Mouse (Mus musculus) T-cell, adult 2 months (primary cell): Measurements from ENCODE around the gene Rims4.

ENCODE experiments used
- DNase-seq: peaks from one replicate; pipeline ENCODE4 v3.0.0; 2022; ENCODE audit warnings: low spot score

Gene Rims4

DNA sequence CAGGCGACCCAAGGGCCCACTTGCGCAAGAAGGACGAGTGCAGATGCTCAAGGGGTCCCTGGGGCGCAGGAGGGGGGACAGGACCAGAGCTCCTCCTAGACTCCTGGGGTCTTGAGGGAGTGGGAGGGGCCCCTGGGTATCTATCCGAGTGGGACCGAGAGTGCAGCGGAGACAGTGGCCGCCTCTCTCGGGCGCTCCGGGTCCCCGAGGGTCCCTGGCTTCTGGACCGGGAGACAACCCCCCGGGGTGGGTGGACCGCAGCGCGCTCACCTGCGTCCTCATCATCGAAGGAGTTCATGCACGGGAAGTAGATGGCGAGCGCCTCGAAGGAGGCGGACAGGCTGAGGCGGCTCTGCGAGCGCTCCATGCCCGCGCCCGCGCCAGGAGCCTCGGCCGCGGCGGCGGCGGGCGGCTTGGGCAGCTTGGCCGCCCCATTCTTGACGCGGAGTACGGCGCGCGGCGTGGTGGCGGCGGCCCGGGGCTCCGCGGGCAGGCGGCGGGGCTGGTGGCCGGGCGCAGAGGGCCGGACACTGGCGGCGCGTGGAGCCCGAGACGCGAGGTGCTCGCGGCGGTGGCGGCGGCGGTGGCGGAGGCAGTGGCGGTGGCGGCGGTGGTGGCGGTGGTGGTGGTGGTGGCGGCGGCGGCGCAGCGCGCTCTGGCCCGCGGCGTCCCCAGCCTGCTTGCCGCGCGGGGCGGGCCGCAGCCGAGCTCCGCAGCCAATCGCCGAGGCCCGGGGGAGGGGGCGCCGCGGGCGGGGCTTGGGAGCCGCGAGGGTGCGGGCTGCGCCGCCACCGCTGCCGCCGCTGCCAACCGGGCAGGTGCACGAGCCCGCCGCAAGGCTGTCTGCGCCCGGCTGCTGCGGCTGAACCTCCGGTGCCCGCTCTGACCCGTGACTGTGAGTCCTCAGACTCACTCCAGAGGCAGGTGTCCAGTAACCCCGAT is at the start of gene Rims4:
Gene Rims4 (minus strand): TSS at position 367 of the 942 bp plus-strand sequence.
- no peak for DNase-seq

DNA sequence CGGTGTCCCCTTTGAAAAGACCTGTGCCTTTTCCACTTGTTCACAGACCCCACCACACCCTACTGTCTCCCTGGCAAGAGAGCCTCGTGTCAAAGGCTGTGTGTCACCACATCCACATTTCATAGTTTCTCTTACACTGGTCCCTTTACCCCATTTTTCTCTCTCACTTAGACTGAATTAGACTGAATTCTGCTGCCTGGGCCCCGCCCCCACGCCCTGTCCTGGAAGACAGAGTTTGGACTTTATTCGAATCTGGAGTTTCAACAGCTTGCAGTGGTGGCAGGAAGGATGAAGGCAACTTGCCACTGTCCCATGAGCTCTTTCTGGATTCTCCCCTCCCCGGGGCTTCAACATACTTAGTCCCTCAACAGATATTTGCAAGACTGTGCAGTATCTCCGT is 47.2 kb upstream of the Rims4 start:
- DNase-seq, result no peak

DNA sequence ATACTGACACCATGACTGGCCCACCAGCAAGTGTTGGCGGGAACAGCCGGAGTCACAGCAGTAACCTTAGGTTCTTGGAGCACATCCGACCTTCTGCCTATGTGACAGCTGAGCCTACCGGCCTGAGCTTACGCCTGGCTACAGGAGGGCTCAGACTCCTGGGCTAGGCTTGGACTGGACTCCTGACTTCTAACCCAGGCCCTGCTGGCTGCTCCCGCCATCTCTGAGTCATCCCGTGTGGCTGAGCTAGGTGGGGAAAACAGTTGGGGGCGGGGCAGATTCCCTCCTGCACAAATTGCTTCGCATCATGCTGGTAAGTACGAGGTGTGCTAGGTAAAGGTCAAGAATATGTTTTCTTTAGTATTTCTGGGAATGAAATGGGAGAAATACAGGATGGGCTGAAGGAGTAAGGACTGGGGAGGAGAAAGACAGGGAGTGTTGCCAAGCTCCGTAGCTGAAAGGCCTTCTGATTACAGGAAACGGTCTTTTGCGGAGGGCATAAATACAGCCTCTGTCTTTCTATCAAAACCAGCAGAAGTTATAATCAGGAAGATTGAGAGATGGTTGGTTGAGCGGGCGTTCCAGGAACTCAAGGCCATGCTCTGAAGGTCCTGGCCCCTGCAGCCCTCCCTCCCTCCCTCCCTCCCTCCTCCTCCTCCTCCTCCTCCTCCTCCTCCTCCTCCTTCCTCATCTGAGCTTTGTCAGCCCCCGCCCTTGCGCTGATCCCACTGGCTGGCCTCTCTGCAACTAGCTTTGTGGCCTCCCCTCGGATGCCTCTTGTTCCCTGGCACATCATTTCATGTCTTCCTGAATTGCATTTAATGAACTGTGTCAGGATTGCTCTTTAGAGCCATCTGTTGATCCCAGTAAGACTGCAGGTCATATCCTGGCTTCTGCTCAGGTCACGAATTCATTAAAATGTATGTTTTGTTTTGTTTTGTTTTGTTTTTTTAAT is 46.4 kb upstream of the Rims4 start:
- DNase-seq, result no peak

DNA sequence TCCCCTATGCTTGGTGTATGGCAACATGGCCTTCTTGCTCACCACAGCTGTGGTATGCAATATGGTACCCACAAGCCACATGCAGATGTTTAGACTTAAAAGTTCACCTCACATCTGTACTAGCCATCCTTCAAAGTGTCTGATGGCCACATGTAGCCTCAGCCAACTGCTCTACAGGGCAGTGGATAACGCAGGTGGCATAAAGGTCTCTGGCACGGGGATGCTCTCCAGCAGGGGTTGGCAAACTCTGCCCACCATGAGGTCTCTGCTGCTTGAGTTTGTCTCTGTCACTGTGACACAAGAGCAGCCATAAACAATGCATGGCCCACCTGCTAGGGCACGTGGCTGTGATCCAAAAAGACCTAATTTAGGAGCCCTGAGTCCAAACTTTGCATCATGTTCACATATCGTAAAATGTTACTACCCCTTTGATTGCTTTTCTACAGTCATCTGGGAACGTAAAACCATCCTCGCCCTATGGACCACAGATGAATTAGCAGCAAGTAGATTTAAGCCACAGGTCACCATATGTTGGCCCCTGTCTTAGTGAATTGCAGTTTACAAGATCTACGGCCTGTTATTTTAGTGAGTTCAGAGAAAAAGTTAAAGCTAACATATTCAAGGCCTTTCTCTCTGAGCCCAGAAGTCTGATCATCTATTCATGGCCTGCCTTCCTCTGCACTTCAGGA is 35.3 kb upstream of the Rims4 start:
- DNase-seq, result no peak

- peak; percentile 8 for DNase-seq
These were observed 33.3 kb upstream of the Rims4 start for GRCm38 (mm10) chr2:163951770-163952169.

- DNase-seq, result no peak
These were observed 29.5 kb upstream of the Rims4 start for GRCm38 (mm10) chr2:163947976-163948375.

DNA sequence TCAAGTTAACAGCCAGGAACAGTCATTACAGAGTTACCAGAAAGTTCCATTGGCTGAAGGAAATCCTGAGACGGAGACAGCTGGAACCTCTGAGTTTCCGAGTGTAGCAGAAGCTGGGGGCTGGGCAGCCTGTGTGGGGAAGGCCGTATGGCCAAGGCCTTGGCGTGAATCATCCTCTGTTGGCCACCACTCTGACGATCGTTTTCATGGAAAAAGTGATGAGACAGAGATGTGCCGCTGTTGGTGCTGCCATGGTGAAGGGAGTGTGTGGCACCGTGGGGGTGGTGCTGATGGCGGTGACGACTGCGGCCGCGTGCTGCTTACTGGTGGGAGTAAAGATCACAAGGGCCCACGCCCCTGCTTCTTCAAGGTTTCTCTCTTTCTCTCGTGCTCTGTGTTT is 27.7 kb upstream of the Rims4 start:
- no peak for DNase-seq

- DNase-seq, result no peak
These were observed 26.0 kb upstream of the Rims4 start for GRCm38 (mm10) chr2:163944511-163944910.

GRCm38 (mm10) chr2:163943056-163943455 is 24.6 kb upstream of the Rims4 start:
- no peak for DNase-seq

DNA sequence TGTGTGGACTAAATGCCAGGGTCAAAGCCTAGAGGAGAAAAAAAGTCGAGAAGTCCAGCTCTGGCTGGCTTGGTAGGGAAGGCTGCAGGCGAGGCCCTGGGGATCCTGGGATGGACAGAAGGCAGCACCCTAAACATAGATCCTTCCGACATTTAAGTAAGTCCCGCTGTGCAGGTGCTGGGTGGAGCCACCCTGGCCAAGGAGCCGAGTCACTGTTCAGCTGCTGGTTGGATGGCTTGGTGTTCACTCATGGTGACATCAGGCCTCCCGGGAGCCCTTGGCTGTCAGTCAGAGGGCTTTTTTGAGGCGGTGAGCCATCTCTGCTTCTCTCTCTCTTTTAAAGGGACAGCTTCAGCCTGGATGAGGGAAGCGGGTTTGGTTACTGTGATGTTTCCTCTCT is 21.0 kb upstream of the Rims4 start:
- DNase-seq, result no peak

DNA sequence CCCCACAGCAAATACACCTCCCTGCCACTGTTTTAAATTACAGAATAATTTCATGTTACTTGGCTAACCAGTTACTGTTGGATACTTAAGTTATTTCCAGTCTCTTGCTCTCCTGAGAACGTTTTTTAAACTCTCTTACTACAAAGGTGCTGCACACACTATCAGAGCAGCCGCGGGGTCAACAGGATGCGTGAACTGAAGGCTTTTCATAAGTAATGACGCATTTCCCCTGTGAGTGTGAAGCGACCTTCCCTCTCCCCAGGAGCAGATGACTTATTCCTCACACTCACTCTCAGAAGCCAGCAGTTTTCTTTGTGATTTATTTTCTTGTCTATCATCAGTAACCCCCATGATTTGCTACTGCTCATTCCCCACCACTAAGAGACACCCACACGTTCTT is 13.7 kb upstream of the Rims4 start:
- peak; percentile 58 for DNase-seq

DNA sequence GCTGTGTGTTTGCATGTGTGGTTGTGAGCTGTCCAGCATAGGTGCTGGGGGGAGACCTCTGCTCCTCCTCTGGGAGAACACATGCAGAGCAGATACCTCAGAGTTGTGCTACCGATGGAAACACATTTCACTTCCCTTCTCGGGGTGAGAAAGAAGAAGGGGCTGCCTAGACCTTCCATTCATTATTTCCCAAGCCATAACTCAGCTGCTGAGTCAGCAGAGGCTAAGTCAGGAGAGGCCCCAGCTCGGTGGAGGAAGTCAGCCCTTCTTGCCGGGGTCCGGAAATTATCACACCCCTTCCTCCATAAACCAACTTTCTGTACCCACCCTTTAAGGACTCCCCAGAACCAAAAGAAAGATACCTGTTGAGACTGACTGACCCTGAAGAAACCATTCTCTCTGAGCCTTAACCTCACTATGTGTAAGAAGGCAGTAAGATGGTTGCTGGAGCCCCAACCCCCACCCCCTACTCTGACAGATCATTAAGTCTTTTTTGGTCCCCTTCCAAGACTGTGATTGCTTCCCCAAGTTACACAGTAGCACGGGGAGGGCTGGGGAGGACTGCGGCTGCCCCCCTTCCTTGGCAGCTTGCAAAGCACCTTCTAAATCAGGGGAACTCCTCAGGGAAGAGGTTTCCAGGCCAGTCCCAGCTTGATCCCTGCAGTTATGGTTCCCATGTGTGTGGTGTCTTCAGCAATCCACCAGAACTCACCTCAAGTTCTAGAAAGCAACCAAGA is 10.1 kb upstream of the Rims4 start:
- no peak for DNase-seq

DNA sequence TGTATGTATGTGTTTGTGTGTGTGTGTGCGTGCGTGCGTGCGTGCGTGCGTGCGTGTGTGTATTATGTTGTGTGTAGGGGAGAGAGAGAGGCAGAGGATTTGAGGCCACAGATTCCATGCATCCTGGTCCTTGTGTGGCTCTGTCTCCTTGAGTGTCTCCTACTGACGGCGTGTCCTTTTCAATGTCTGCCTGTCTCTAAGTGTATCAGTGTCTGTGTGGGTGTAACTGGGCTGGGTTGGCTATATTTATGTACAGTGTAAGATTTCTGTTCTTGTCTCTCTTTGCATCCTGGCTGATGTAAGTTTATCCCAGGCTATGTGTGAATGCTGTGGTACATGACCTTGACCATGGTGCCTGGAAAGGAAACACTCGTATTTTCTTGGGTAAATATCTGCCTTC is 6.6 kb upstream of the Rims4 start:
- no peak for DNase-seq

DNA sequence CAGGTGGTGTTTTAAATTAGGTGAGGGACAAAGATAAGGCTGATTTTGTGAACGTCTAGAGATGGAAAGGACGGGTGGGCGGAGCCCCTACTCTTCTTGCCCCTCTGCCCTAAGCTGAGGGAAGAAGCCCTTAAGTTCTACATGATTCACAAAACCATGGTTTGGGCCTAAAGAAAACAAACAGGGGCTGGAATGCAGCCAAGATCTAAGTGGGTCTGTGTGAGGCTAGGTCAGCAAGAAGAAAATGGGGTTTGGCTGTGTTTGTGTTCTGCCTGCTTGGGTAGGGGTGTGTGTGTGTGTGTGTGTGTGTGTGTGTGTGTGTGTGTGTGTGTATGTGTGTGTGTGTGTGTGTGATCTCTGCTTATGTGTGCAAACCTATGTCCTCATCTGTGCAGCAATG is 6.0 kb upstream of the Rims4 start:
- no peak for DNase-seq

DNA sequence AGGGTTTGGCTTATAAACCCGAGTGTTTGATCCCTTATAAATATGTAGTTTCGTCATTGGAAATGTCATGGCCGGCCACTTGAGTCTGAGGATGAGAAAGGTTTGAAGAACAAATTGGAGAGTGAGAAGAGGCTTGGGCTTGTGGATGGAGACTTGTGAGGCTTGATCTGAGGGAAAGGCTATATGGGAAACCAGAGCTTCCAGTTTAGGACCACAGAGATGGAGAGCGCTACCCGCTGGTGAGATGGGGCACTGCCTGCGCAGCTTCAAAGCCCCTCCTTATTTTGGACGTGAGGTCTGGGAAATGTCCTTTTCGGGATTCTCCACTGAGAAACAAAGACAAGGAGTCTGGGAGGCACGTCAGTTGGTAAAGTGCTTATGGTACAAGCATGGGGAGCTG is 4.6 kb upstream of the Rims4 start:
- DNase-seq, result no peak

- DNase-seq, result no peak
These were observed 1.1 kb upstream of the Rims4 start for GRCm38 (mm10) chr2:163919581-163919980.

GRCm38 (mm10) chr2:163916703-163917102 is 1.8 kb downstream of the Rims4 start:
- no peak for DNase-seq

GRCm38 (mm10) chr2:163915294-163915791 is 3.1 kb downstream of the Rims4 start:
- DNase-seq, result no peak

GRCm38 (mm10) chr2:163914107-163914506 is 4.4 kb downstream of the Rims4 start:
- peak; percentile 9 for DNase-seq

DNA sequence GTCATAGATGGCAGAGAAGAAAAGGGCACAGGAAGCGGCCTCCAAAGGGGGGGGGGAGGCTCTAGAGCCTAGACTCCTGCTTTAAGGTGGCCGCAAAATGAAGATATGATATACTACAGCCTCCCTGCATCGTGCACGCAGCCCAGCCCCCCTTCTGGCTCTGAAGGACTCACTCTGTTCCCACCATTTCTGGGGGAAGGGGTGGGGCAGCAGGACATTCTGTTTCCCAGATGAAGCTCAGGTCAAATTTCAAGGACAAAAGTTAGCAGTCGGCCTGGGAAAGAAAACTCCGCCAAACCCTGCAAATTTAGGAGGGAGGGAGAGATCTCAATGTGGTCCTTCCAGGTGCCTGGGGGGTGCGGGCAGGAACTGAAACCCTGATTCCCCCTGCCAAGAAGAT is 4.8 kb downstream of the Rims4 start:
- DNase-seq, result no peak

DNA sequence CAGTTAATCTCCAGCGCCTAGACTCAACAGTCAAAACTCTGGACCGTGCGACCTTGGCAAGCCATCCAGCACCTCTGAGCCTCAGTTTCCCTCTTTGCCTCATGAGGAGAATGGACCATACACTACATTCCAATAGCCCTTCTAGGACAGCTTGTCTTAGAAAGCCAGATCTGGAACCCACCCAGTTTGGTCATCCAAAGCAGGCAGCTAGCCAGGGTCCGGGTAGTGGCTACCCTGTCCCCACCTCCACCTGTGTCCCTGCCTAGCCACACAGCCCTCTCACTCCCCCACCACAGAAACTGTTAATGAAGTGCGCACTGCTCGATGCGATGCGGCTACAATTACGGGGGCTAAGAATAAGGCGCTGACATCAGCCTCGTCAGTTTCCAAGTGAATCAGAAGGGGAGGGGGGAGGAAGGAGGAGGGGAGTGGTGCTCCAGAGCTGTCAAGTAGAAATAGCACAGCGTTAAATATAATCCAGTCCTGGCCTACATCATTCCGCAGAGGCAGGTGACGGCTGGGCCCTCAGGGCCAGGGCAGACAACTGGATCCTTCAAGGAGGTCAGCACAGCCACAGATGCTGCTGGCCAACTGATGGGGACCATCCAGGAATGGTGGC is 6.5 kb downstream of the Rims4 start:
- no peak for DNase-seq
